In the genomic region with DNA sequence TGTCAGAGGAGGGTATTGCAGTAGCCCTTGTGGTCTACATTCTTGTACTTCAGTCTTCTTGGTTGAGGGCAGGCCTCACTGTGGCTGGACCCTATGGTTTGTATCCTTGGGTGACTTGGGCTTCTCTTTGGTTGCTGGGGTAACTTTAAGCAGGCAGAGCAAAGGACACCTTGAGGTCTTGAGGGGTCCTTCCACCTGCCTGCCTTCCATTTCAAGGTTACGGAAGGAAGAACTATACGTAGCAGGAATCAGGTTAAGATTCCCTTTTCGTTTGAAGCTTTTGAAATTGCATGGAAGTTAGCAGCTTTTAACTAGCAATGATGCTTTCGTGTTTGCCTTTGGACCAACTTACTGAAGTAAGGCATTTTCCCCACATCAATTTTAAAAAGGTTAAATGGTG, we compare ENCODE assay signal across 1 mouse cellular context.
A peak's percentile ranks its signal among the peaks of the same experiment; 100 is the strongest.
TF ChIP-seq lines count a peak whose summit lies in the region.

No protein-coding gene starts in this region.

TF ChIP-seq in CH12.LX, 34 proteins besides CTCF, POLR2A, EP300 and RAD21 (continued from another document):
- TF ChIP-seq NRF1 (IDR thresholded peaks at IDR 0.05; ENCODE audit: low read depth, low read length) (0 out of 2 replicates have a peak, but pooled peaks have one; percentile 27), GABPA (IDR thresholded peaks at IDR 0.05; ENCODE audit: insufficient replicate concordance, low read depth, low read length) (no peak), MAZ (IDR thresholded peaks at IDR 0.05; ENCODE audit: low read depth, low read length) (no peak), TBP (conservative IDR thresholded peaks at IDR 0.05; ENCODE audit: low read depth, low read length) (0 out of 2 replicates have a peak, but pooled peaks have one; percentile 43), MAX (IDR thresholded peaks at IDR 0.05; ENCODE audit: low read length) (peak; percentile 78), CHD1 (IDR thresholded peaks at IDR 0.05; ENCODE audit: low read depth, low read length) (peak; percentile 35; the same call in 1 of the 2 replicates), USF2 (conservative IDR thresholded peaks at IDR 0.05; ENCODE audit: low read depth, low read length) (no peak), HCFC1 (IDR thresholded peaks at IDR 0.05; ENCODE audit: low read depth, low read length) (peak; percentile 73), BHLHE40 (IDR thresholded peaks at IDR 0.05; ENCODE audit: low read depth, low read length) (no peak; the same call in 1 of the 2 replicates), MEF2A (IDR thresholded peaks at IDR 0.05; ENCODE audit: borderline replicate concordance, low read depth, low read length) (peak; percentile 29; the same call in 1 of the 2 replicates), KAT2A (IDR thresholded peaks at IDR 0.05; ENCODE audit: insufficient replicate concordance, low read length) (no peak), RCOR1 (conservative IDR thresholded peaks at IDR 0.05; ENCODE audit: low read depth, low read length) (no peak), MXI1 (IDR thresholded peaks at IDR 0.05; ENCODE audit: low read depth, low read length) (peak; percentile 12; the same call in 1 of the 2 replicates), MAFK (IDR thresholded peaks at IDR 0.05; ENCODE audit: insufficient replicate concordance, low read length) (no peak)
